Mouse (Mus musculus): ENCODE data around the gene Aagab.

GRCm38 (mm10) chr9:63650905-63651304, 48.4 kb downstream of the Aagab start:
- TF ChIP-seq POLR2A (IDR thresholded peaks at IDR 0.05; ENCODE audit: insufficient read depth, low read length) (no peak), EP300 (IDR thresholded peaks at IDR 0.05; ENCODE audit: insufficient read depth, low read depth, low read length) (no peak)
